Mouse (Mus musculus): ENCODE measurements around the gene Mfsd14a.
"Not testable (repeated sequence)": the region's sequence is repeated elsewhere in the genome, so short reads cannot be mapped to it uniquely, and the experiment has no call there.

Gene Mfsd14a

DNA sequence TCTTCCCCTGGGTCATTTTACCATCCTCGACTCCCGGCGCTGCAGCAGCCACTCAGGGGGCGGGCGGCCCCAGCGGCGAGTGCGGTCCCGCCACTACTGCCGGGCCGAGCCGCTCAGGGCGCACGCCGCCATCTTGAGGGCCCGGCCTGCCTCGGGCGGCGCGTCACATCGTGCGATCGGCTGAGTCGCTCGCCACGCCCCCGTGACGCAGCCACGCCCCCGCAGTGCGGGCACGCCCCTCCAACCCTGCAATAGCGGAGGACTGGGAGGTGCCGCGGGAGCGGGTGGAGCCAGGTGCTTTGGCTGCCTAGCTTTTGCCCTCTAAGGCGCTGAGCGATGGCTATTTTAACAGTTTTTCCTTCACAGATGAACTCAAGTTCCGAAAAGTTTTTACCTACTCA, at the start of gene Mfsd14a:
Gene Mfsd14a (minus strand): TSS at position 215 of the 401 bp plus-strand sequence.
- peak; percentile 100 for DNase-seq

DNA sequence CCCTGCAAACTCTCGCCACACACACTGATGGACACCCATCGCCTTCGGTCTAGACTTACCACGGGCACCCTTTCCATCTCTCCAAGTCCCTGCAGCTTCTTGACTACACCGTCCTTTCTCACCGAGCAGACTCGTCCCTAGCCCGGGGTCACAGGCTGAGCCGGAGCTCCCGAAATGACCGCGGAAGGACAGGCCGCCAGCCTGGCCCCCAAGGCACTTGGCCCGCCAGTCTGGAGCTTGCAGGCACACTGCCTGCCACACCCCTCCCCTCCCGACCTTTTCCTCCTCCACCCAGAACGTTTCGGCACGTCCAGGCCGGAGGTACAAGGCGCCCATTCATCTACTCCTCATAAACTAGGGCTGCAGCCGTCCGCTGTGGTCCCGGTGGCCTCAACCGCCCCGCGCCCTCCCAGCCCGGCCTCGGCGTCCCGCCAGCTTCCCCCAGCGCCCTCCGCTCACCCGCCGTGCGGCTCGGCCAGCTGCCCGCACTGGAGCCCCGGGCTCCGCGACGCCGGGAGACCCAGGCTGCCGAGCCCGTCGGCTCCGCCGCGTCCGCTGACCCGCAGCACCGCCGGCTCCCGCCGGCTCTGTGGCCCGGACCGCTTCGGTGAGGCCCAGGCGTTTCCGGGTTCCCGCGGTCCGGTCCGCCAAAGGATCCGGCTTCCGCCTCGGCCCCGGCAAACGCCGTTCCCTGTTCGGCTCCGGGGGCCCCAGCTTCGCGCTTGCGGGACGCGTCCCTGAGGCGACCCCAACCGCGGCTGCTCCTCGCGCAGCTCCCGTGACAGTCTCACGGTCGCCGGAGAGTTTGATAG, 49.4 kb upstream of the Mfsd14a start:
- DNase-seq = peak; percentile 87

DNA sequence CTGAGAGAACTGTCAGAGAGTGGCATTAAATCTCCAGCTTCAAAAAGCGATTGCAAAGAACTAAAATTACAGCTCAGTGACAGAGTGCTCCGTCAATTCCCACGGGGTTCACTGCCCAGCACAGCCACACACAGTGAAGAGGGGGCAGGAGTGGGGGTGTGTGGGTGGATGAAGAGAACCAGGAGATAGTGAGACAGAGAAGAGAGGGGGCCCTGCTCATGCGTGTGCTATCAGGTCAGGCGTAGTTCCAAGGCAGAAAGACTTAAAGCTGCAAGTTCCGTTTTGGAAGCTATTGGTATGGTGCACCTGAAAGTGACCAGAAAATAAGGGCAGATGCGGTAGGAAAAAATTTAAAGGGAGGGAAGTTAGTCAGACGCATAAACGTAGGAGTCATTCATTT, 48.5 kb upstream of the Mfsd14a start:
- DNase-seq = no peak

GRCm38 (mm10) chr3:116705637-116706204, 43.2 kb upstream of the Mfsd14a start:
- DNase-seq = no peak

DNA sequence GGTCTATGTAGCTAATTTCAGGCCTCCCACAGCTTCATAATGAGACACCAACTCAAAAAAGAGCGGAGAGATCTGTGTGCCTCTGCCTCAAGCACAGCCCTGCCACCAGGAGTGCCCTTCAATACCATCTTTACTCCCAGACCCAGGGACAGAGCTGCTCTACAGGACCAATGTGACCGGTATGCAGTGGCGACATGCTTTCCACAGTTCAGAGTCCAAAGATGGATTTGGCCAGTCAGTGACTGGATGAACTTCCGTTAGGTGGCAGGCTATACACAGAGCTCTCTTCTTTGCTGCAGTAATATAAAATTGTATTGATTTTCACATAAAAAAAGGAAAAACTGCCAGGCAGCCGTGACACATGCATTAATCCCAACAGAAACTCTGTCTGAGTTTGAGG, 41.4 kb upstream of the Mfsd14a start:
- peak; percentile 8 for DNase-seq

DNA sequence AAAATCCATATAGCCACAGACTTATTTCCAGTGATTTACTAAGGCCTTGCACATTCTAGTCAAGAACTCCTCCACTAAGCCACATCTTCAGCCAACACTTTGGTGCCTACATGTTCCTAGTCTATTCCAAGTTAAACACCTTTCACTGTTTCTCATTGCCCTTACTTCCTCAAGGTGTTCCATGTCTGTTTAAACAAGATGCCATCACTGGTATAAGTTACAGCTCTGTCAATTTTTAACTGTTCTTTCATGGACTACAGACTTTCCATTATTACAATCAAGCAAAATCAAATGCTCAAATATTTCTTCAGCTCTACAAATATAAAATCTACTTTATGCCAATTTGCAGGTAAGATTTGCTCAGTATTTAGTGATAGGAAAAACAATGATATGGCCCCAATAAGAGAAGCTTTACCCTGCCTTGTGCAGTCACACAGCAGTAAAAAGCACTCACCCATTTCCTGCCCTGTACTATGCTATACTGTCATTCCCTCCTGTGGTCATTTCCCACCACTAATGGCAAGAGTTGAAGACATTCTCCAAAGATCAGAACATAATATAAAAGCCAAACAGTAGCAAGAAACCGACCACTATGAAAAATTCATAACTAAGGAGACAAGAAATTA, 40.3 kb upstream of the Mfsd14a start:
- DNase-seq = no peak

GRCm38 (mm10) chr3:116701601-116702000, 39.1 kb upstream of the Mfsd14a start:
- DNase-seq = no peak

- peak; percentile 13 for DNase-seq
Observed at GRCm38 (mm10) chr3:116698786-116699185, 36.3 kb upstream of the Mfsd14a start.

GRCm38 (mm10) chr3:116695666-116695985, 33.1 kb upstream of the Mfsd14a start:
- DNase-seq = no peak

GRCm38 (mm10) chr3:116694955-116695665, 32.6 kb upstream of the Mfsd14a start:
- no peak for DNase-seq

DNA sequence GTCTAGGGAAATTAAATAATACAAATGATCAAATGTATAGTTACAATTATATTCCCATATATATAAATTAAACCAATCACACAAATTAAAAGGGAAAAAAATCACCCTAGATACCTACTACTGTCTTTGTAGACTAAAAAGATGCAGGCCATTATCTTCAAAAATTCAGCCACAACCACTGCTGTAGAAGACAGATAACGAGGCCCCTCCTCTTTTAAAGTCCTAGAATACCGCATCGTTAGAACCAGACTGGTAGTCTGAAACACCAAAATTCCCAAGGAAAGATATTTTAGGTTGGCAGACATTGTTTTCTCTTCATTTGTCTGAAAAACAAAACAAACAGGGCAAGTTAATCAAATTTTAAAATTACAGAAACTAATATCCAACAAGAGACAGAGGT, 31.8 kb upstream of the Mfsd14a start:
- no peak for DNase-seq

DNA sequence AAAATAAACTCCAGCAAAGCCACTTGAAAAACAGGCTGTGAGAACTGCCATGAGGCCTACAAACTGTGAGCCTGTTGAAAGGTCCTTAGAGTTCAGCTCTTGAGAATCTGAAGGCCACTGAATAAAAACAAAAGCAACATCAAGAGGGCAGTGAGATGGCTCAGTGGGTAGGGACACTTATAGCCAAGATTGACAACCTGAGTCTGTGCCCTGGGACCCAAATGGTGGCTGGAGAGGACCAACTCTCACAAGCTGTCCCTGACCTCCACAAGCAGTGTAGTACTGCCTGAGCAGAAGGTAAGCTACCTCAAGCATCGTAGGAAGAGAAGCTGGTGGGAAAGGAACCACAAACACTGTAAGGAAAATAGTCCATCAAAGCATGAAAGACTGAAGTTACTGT, 18.7 kb upstream of the Mfsd14a start, which contains the start of gene Gm43191:
Gene Gm43191 (minus strand): TSS at position 101 of the 400 bp plus-strand sequence.
- no peak for DNase-seq

DNA sequence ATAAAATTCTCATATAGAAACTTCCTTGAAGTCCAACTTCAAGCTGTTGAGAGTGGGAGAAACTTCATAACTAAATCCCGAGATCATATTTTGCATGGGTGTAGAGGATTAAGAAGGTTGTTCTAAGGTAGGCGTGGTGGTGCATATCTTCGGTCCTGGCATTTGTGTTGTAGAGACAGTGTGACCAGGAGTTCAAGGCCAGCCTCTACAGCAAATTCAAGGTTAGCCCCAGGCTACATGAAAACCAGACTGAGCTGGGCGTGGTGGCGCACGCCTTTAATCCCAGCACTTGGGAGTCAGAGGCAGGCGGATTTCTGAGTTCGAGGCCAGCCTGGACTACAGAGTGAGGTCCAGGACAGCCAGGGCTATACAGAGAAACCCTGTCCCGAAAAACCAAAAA, 1.8 kb upstream of the Mfsd14a start:
- DNase-seq = not testable (repeated sequence)

GRCm38 (mm10) chr3:116661870-116662414, 535 bp downstream of the Mfsd14a start:
- no peak for DNase-seq

- DNase-seq = no peak
Observed at GRCm38 (mm10) chr3:116661288-116661869, 1.1 kb downstream of the Mfsd14a start.

GRCm38 (mm10) chr3:116659856-116660430, 2.5 kb downstream of the Mfsd14a start:
- no peak for DNase-seq

DNA sequence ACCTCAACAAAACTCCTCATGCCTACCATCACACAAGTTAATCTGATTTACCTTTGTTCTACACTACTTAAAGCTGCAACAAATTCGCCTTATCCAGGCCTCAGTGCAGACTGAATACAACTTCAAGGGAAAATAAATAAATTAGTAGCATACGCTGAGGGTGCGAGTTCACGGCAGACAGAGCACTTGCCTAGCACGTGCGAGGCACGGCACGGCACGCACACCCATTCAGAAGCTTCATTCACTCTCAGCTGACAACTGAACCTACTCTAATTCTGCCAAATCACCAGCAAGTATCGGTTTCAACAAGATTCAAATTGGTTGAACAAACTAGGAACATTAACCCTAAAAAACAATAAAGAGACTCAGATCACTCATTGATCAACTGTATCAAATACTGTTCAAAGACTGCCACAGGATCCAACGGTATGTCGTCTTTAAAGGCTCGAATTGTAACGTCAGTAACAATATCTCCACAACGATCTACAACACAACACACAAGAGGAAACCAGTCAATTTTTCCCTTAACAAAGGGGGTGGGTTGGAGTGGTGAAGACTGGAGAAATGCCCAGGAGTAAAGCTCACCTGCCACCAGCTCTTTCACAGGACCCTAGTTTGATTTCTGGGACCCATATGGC, 3.4 kb downstream of the Mfsd14a start:
- DNase-seq = no peak

DNA sequence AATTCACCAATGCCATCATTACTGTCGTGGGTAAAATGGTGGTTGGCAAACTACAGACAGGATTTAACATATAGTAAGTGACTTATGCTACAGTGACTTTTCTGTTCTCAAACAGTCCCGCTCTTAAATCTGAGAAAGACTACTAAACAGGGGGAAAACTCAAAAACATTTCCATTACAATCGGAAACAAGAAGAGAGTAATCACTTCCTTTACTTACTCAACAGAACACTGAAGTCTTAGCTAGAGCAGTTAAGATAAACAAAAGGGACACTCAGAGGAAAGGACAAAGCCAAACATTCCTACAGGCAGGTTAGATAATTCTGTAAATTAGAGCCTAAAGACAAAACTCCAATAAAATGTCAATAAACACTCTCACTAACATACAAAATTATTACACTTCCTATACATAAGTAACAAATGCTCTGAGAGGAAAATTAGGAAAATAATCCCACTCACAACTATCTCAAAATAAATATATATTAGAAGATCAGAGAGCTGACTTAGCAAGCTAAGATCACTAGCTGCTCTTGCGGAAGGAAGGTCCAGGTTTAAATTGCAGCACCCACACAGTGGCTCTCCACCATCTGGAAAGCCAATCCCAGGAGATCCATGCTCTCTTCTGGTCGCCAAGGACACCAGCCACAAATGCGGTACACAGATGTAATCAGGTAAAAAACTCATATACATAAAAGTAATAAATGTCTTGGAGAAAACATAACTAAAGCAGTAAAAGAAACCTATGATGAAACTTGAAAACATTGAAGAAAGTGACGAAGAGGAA, 6.1 kb downstream of the Mfsd14a start:
- no peak for DNase-seq

- DNase-seq = not testable (repeated sequence)
Observed at GRCm38 (mm10) chr3:116654051-116654450, 8.4 kb downstream of the Mfsd14a start.

DNA sequence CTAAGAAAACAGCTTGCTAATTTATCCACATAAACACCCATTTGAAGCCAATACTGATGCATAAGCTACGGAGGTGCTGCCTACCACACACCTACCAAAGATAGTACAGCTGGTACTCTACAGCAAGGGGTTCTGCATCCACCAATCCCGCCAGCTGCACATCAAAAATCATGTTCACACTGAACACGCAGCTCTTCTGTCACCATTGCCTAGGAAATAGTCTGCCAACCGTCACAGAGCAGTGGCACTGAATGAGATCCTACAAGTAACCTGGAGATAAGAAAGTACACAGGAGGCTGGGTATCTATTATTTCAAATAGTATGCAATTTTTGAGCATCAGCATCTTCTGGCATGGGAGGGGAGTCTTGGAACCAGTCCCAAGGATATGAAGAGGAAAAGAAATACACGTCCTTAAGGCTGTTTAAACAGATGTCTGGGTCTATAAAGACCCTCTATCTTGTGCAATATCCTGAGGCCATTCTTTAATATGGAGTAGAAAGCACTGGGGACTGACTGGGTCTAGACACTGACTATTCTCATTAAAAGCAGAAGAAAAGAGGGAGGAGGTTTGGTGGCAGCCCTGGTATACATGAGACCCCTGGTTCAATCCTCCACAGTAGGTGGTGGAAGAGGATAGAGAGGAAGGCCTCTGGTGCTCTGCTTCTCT, 9.1 kb downstream of the Mfsd14a start:
- no peak for DNase-seq
